Mouse (Mus musculus): Measurements from ENCODE around the gene Apol7a. TPM values are rescaled to one million over a fixed set of nuclear protein-coding genes. Genes with fewer than 3 reads are reported as not detected.
A peak's percentile ranks its signal among the peaks of the same experiment; 100 is the strongest.

The Apol7a gene
- polyA plus RNA-seq, 1 experiment from 2014 or later, result not detected

DNA sequence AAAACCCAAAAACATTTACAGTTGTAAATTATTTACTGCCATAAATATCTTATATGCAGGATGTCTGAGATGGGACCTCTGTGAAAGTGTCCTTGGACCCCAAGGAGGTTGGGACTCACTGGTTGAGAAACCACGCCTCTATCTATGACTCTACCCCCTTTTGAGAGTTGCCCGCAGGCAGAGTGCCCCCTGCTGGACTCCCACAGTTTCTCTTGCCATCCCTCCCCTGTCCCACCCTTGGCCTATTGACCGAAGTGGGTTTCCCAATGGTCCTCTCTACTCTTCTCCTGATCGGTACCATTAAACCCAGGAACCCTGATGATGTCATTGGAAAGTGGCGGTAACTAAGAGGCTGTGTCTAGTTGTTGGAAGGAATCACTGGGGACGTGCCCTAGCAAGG lies 56.9 kb downstream of the Apol7a start:
- Histone ChIP-seq H3K27ac (no peak overlapping the region), H3K9ac (no peak overlapping the region), H3K4me2 (no peak overlapping the region), H3K27me3 (no peaks in the 10 kb centered on the region), H3K4me3 (no peak overlapping the region), H3K36me3 (no peaks in the 10 kb centered on the region), H3K9me3 (no peaks in the 10 kb centered on the region), H3K4me1 (replicated peaks) (peaks cover 32% of the 10 kb centered on the region)
- 87% methylated on average over 6 of the region's 6 CpGs for WGBS
- ATAC-seq (ENCODE audit: low FRiP score), result no peak

DNA sequence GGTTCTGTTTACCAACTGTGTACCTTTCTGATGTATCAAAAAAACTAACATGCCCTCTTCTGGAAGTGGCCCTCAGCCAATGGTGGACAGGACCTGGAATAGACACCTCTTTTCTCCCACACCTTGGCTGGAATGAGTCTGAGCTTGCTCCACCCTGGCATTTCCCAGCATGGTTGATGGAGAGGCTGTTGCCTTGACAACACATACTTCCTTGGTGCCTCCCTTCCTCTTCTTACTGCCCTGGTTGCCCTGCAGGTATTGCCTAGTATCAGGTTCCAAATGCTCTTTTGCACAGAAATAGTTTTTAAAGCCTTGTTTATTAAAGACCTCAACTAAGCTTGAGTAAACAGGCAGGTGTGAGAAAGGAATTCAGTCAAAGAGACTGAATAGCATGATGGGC lies 58.3 kb downstream of the Apol7a start:
- H3K27me3 ChIP-seq, result no peaks in the 10 kb centered on the region
- H3K4me1 ChIP-seq (replicated peaks), result peaks cover 45% of the 10 kb centered on the region
- no peak overlapping the region for H3K4me2 ChIP-seq
- no peak overlapping the region for H3K27ac ChIP-seq
- H3K4me3 ChIP-seq, result no peak overlapping the region
- H3K9ac ChIP-seq, result no peak overlapping the region
- no peaks in the 10 kb centered on the region for H3K36me3 ChIP-seq
- ATAC-seq (ENCODE audit: low FRiP score), result no peak
- no peaks in the 10 kb centered on the region for H3K9me3 ChIP-seq

DNA sequence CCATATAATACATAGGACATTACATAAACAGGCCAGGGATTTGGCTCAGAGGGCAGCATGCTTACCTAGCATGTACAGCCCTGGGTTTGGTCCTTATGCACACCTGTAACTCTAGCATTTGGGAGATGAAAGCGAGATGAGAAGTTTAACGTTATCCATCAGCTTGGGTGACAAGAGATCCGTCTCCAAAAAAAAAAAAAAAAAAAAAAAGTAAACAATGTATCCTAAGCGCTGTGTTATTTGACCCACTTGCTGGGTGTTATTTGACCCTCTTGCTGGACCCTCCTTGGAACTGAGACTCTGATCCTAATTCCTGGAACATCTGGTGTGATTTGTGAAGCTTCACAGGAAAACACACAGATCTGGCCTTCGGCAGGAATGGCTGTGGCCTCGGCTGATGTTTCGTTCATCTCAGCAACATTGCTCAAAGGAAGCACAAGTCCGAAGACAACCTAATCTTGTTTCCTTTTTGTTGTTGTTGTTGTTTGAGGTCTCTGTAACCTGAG lies 59.9 kb downstream of the Apol7a start:
- Histone ChIP-seq H3K36me3 (no peaks in the 10 kb centered on the region), H3K27ac (no peak overlapping the region), H3K9me3 (no peaks in the 10 kb centered on the region), H3K9ac (no peak overlapping the region), H3K27me3 (no peaks in the 10 kb centered on the region), H3K4me1 (replicated peaks) (peaks cover 35% of the 10 kb centered on the region), H3K4me3 (no peak overlapping the region), H3K4me2 (no peak overlapping the region)
- ATAC-seq (ENCODE audit: low FRiP score), result no peak
- WGBS, result 75% methylated on average over 8 of the region's 8 CpGs

DNA sequence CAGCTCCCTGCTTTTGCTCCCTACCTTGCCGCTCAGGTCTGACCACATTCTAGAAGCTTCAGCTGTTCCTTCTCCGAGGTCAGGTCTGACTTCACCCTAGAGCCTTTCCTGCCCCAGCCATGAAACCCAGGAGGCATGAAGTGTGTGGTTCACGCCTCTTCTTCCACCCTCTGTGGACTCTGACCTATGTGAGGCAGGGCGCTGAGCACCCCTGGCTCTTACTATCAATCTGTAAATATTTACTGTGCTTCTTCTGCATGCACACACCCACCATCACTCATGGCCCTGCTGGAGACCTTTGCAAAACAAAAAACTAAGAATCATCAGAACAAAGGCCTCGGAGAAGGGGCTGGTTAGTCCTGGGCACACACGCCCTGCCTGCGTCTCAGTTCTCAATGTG lies 60.5 kb downstream of the Apol7a start:
- H3K4me1 ChIP-seq (replicated peaks), result peaks cover 30% of the 10 kb centered on the region
- H3K9me3 ChIP-seq, result no peaks in the 10 kb centered on the region
- H3K27me3 ChIP-seq, result no peaks in the 10 kb centered on the region
- H3K4me2 ChIP-seq, result no peak overlapping the region
- H3K27ac ChIP-seq, result peak overlapping the region; percentile 40; the same call in 1 of the 2 replicates
- 61% methylated on average over 7 of the region's 7 CpGs for WGBS
- H3K9ac ChIP-seq, result no peak overlapping the region
- ATAC-seq (ENCODE audit: low FRiP score), result no peak
- no peak overlapping the region for H3K4me3 ChIP-seq
- no peaks in the 10 kb centered on the region for H3K36me3 ChIP-seq

Other genes with a start within 250 kb of the Apol7a start
- gene Rbfox2, start 92.1 kb downstream of the Apol7a start, polyA plus RNA-seq (2015; fragmentation: Nextera tagmentation; extraction: Ambion mirVana), result 158 and 159 TPM in 2 replicates
- gene Apol9a, start 12.0 kb upstream of the Apol7a start, polyA plus RNA-seq (2015; fragmentation: Nextera tagmentation; extraction: Ambion mirVana), result not detected in 2 replicates
- not detected in 2 replicates for gene Apol7b, start 48.4 kb upstream of the Apol7a start, polyA plus RNA-seq (2015; fragmentation: Nextera tagmentation; extraction: Ambion mirVana)
- not detected in 2 replicates for gene Apol10a, start 77.9 kb upstream of the Apol7a start, polyA plus RNA-seq (2015; fragmentation: Nextera tagmentation; extraction: Ambion mirVana)
- not detected in 2 replicates for gene Apol11a, start 109.2 kb upstream of the Apol7a start, polyA plus RNA-seq (2015; fragmentation: Nextera tagmentation; extraction: Ambion mirVana)
- not detected in 2 replicates for gene Apol7c, start 134.2 kb upstream of the Apol7a start, polyA plus RNA-seq (2015; fragmentation: Nextera tagmentation; extraction: Ambion mirVana)
- gene 1700025B11Rik, start 162.8 kb upstream of the Apol7a start, polyA plus RNA-seq (2015; fragmentation: Nextera tagmentation; extraction: Ambion mirVana), result not detected in 2 replicates
- gene Apol10b, start 197.0 kb upstream of the Apol7a start, polyA plus RNA-seq (2015; fragmentation: Nextera tagmentation; extraction: Ambion mirVana), result 0.06 TPM in 1 of 2 replicates, not detected in the other
- gene Gm36245, start 200.1 kb upstream of the Apol7a start, polyA plus RNA-seq (2015; fragmentation: Nextera tagmentation; extraction: Ambion mirVana), result not detected in 2 replicates
- 0.08 TPM in 1 of 2 replicates, not detected in the other for gene Apol11b, start 244.2 kb upstream of the Apol7a start, polyA plus RNA-seq (2015; fragmentation: Nextera tagmentation; extraction: Ambion mirVana)

All from hindbrain, embryonic 13.5 days (tissue).